Mouse (Mus musculus) cerebellum, adult 2 months (tissue): ENCODE measurements around the gene Slc26a1.

Source experiments
- CTCF ChIP-seq: fragments of 200-500 bp; IDR thresholded peaks from 2 replicates; pipeline ENCODE4 v1.5.1; 2011; ENCODE audit warnings: low read depth, mild to moderate bottlenecking, control low read depth, low read length, moderate library complexity, borderline replicate concordance; ENCODE audit not compliant: insufficient read depth
- POLR2A ChIP-seq: fragments of 200-500 bp; IDR thresholded peaks from 2 replicates; pipeline ENCODE4 v1.6.1; 2011; ENCODE audit warnings: low read length, control low read depth, borderline replicate concordance; ENCODE audit not compliant: insufficient read depth

DNA sequence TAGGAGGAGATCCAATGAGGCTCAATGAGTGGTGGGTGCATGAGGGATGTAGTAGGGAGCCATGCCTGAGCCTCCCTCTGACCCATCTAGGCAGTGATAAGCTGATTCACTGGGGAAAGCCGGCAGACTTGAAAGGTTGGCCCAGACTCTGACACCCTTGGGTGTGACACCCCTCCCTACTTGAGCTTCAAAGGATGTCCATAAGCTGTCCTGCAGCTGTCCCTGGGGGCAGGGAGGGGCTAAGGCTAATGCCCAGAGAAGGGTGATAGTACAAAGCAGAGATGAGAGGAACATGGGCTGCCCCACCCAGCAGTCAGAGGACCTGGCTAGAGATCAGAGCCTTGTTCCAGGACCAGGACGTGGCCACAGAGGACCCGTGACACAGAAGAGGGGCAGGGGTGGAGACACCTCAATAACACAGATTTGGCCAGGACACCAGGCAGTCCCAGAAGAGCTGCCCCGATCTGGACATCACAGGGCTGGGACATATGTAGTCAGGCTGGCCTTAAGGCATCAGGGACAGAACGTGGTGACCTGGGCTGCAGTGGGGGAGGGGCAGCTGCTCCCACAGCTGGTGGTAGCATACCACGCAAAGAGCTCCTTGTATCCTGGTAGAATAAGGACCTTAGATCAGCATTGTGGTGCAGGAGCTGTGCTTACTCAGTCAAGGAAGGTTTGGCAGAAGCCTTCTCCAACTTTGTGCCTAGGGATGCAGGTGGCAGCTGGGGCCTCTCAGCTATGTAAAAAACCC, 33.8 kb upstream of the Slc26a1 start:
- TF ChIP-seq CTCF, result no peak
- TF ChIP-seq POLR2A, result no peak
